Mouse (Mus musculus): ENCODE measurements at regions not wholly inside any gene's neighbourhood (a gene's known extent, or its start where the extent isn't known, plus 50 kb on each side); places are given as distances from the start of the nearest gene placed in this dataset.

DNA sequence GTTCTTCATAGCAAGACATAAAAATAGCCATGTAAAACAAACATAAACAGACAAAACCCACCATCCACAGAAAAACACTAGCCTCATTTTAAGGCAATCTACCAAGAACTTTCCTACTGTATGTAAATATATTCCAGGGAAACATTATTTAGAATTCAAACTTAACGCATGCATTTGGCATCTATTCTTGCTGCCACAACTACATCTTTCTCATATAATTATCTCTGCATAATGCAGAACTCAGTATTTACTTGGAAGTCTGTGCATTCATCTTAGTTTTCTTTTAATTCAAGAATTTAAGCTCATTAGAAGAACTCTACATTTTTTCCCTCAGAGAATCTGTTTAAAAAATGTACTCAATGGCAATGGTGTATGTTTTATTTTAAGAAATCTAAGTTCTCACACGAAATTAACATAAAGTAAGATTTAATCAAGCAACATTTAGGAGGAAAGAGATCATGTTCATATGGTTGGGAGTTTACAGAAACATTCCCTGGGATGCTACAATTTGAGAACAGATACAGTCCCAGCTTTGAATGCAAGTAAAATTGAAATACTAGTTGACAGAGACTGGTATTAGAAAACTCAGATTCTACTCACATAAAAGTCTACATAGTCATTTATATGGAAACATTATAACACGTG lies 1114.7 kb downstream of the Sorcs1 start:
- in situ Hi-C loops (cut with MboI, MseI), result loop anchor here (10.0 kb wide), 1 partner anchor 1009 kb away; no protein-coding TSS in a partner anchor

GRCm38 (mm10) chr19:49539445-49540407 lies 1138.7 kb downstream of the Sorcs1 start:
- in situ Hi-C loops (cut with MboI, MseI), result no loop called here

Measured in regulatory T cell (primary cell).